Mouse (Mus musculus): ENCODE measurements around the gene Prrt2.

Gene Prrt2

GRCm38 (mm10) chr7:127020901-127021562 lies at the start of gene Prrt2, which contains the start of gene Gm42742:
Prrt2 (minus strand) TSS chr7:127021211.
Gm42742 (minus strand) TSS chr7:127021097.
- peak; percentile 58 for DNase-seq (ENCODE audit: low spot score)

DNA sequence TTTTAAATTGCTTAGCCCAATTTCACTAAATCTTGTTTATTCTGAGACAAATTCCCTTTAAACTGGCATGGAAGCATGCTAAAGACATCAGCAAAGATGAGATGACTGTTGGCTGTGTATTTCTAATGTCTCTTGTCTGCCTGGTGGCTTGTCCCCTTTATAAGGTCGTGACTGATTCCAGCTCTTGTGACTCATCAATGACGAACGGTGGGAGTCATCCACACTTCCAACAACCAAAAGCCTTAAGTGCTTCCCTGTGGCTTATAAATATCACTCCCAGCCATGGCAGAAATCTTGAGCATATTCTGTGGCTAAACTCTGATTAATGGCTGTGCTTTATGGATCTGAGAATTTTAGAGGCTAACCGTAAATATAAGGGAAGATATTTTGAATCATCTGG lies 45.3 kb upstream of the Prrt2 start:
- no peak for DNase-seq (ENCODE audit: low spot score)

DNA sequence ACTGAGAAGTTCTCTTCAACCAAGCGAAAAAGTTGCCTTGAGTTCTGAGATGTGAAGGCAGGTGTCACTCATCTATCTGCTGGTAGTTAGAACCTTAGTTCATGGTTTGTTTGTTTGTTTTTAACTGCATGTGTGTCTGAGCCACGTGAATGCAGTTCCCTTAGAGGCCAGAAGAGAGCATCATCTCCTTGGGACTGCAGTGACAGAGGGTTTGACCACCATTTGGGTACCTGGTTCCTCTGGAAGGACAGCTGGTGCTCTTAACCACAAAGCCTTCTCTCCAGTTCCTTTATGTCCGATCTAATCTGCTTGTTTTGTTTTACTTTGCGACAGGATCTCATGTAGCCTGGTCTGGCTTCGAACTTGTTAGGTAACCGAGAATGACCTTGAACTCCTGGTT lies 44.5 kb upstream of the Prrt2 start:
- no peak for DNase-seq (ENCODE audit: low spot score)

DNA sequence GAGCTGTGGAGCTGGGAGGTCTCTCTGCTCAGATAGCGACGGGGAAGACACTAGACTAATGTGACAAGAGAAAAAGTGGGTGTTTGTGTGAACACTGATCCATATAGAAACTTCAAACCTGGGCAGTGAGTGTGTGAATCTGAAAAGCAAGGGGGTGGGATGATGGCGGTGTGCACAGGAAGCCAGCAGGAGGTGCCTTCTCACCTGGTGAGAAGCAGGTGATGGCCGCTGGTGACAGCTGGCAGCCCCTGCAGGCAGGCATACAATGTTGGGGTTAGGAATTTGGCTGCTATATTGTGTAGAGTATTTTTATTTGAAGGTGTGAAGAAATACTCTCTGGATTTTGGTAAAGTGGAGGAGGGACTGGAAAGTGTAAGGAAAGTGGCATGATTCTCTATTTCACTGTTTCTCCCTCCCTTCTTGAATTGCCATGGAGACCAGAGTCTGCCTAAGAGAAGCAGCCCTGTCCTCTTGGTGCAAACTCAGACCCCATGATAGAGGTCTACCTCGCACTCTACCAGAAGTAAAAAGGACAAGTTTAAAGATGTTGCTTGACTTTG lies 34.1 kb upstream of the Prrt2 start:
- no peak for DNase-seq (ENCODE audit: low spot score)

- peak; percentile 90 for DNase-seq (ENCODE audit: low spot score)
These were observed 21.1 kb upstream of the Prrt2 start, which contains the start of gene Kif22 for GRCm38 (mm10) chr7:127041851-127042672. Kif22 (minus strand) TSS chr7:127042471.

GRCm38 (mm10) chr7:127031244-127031643 lies 10.2 kb upstream of the Prrt2 start:
- DNase-seq (ENCODE audit: low spot score) = no peak

- DNase-seq (ENCODE audit: low spot score) = no peak
These were observed 9.2 kb upstream of the Prrt2 start for GRCm38 (mm10) chr7:127030172-127030571.

GRCm38 (mm10) chr7:127027885-127028284 lies 6.9 kb upstream of the Prrt2 start:
- DNase-seq (ENCODE audit: low spot score) = no peak

- DNase-seq (ENCODE audit: low spot score) = peak; percentile 99
These were observed 6.1 kb upstream of the Prrt2 start, which contains the start of gene Maz for GRCm38 (mm10) chr7:127026984-127027726. Maz (minus strand) TSS chr7:127027037.

GRCm38 (mm10) chr7:127026616-127026983 lies 5.6 kb upstream of the Prrt2 start:
- DNase-seq (ENCODE audit: low spot score) = no peak

- peak; percentile 65 for DNase-seq (ENCODE audit: low spot score)
These were observed 5.2 kb upstream of the Prrt2 start for GRCm38 (mm10) chr7:127026161-127026600.

DNA sequence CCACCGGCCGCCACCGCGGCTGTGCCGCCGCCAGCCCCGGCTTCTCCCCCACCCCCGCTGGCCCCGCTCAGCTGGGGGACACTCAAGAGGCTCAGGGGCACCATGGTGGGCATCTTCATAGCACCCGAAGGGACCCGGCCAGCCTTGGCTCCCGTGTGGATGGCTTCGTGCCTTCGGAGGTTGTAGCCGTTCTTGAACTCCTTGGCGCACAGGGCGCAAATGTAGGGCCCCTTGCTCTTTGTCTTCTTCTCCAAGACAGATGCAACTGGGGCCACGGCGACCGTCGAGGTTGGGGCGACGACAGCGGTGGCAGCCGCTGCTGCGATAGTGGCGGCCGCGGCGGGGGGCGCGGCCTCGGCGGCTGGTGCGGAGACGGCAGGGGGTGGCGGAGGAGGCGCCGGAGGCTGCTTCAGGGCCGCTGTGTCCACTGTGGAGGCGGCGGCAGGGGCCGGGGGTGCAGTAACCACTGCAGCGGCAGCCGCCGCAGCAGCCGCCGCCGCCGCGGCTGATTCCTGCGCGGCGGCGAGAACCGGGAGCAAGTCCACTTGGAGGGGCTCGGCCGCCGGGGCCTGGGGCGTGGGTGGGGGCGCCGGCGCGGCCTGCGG lies 4.6 kb upstream of the Prrt2 start:
- peak; percentile 43 for DNase-seq (ENCODE audit: low spot score)

GRCm38 (mm10) chr7:127024755-127025555 lies 3.9 kb upstream of the Prrt2 start:
- peak; percentile 76 for DNase-seq (ENCODE audit: low spot score)

GRCm38 (mm10) chr7:127023896-127024690 lies 3.1 kb upstream of the Prrt2 start:
- no peak for DNase-seq (ENCODE audit: low spot score)

DNA sequence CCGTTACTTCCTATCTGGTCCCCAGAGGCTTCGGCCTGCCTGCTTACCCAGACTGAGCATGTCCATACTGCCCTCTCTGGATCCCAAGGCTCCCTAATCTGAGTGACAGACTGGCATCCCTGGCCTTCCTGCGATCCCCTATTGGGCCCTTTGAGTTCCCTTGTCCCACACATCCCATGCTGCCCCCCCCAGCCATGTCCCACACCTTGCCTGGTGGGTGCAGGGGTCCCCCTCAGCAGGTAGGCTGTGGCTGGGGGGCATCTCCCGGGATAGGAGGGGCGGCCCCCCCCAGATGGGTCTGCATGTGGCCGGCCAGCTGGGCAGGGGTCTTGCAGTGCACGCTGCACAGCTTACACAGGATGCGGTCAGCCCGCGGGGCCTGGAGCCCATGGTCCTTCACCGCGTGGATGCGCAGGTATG lies 2.3 kb upstream of the Prrt2 start:
- DNase-seq (ENCODE audit: low spot score) = no peak

DNA sequence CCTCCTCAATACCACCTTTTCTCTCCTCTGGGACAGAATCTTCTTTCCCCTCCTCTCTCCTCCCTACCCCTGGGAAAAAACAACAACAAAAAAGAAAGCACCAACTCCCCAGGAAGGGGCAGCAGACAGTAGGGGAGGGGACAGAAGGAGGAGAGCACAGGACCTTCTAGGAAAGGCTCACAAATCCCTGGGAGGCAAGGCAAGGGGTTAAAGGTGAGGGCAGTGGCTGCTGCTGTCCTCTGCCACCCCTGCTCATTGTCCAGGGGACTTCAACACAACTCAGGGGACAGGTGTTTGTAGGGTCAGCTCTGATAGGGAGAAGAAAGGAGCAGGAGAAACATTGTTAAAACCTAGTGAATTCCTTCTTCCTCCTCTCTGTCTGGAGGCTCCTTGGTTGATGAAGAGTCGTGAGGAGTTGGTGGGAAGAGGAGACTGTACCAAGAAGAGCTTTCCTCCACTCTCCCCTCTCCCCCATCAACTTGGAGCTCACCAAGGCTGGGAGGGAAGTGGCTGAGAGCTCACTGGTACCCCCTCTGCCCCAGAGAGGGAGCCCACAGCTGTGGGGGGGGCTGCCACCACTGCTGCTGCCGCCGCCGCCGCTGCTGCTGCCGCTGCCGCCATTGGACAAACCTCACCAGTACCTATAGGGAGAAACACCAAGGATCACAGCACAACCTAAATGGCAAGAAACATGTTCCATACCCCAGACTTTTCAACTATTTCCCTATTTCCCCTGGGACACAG lies 1.7 kb upstream of the Prrt2 start:
- DNase-seq (ENCODE audit: low spot score) = no peak

- no peak for DNase-seq (ENCODE audit: low spot score)
These were observed 834 bp upstream of the Prrt2 start for GRCm38 (mm10) chr7:127021563-127022527.

GRCm38 (mm10) chr7:127020491-127020890 lies 520 bp downstream of the Prrt2 start:
- DNase-seq (ENCODE audit: low spot score) = no peak
